Mouse (Mus musculus) embryonic facial prominence, embryonic 12.5 days (tissue): Measurements from ENCODE around the gene Ttc34. TPM values are rescaled to one million over a fixed set of nuclear protein-coding genes. Genes with fewer than 3 reads are reported as not detected.

ENCODE experiments used
- ATAC-seq: fragments of 200-750 bp; cut with Nextera tagmentation; 2 replicates; pipeline ENCODE4 v1.8.0; 2017; ENCODE audit not compliant: insufficient number of reproducible peaks, insufficient read depth, low FRiP score, low TSS enrichment
- H3K27ac ChIP-seq: fragments of 300-500 bp; sonication (generic); 2 replicates; pipeline ENCODE4 v1.5.1; 2016; ENCODE audit warnings: mild to moderate bottlenecking
- H3K27me3 ChIP-seq: fragments of 300-500 bp; sonication (generic); 2 replicates; pipeline ENCODE4 v1.6.1; 2016; ENCODE audit warnings: mild to moderate bottlenecking, moderate library complexity
- H3K36me3 ChIP-seq: fragments of 300-500 bp; sonication (generic); 2 replicates; pipeline ENCODE4 v1.6.1; 2016; ENCODE audit warnings: mild to moderate bottlenecking
- H3K4me1 ChIP-seq: fragments of 300-500 bp; sonication (generic); 2 replicates; pipeline ENCODE4 v1.6.1; 2016
- H3K4me2 ChIP-seq: fragments of 300-500 bp; sonication (generic); replicated peaks from 2 replicates; pipeline ENCODE4 v1.6.1; 2016; ENCODE audit warnings: mild to moderate bottlenecking, moderate library complexity
- H3K4me3 ChIP-seq: fragments of 300-500 bp; sonication (generic); 2 replicates; pipeline ENCODE4 v1.5.1; 2016; ENCODE audit warnings: mild to moderate bottlenecking
- H3K9ac ChIP-seq: fragments of 300-500 bp; sonication (generic); 2 replicates; pipeline ENCODE4 v1.6.1; 2016; ENCODE audit warnings: mild to moderate bottlenecking, moderate library complexity
- H3K9me3 ChIP-seq: fragments of 300-500 bp; sonication (generic); 2 replicates; pipeline ENCODE4 v1.6.1; 2016; ENCODE audit warnings: mild to moderate bottlenecking, moderate library complexity
- WGBS: fragments of 180-500 bp; shearing (Covaris S2); methylation state at CpG from one replicate; pipeline ENCODE4 v1.1.7; 2016; 5-methylcytosine and 5-hydroxymethylcytosine counted together
- polyA plus RNA-seq: library from polyadenylated mRNA; unstranded; fragments of >200 nt; fragmentation: Nextera tagmentation; extraction: Ambion mirVana; gene quantifications from 2 replicates; pipeline ENCODE4 v1.2.1, GENCODE M21; 2016

The Ttc34 gene
- polyA plus RNA-seq: 0.24 and 0.38 TPM in 2 replicates

DNA sequence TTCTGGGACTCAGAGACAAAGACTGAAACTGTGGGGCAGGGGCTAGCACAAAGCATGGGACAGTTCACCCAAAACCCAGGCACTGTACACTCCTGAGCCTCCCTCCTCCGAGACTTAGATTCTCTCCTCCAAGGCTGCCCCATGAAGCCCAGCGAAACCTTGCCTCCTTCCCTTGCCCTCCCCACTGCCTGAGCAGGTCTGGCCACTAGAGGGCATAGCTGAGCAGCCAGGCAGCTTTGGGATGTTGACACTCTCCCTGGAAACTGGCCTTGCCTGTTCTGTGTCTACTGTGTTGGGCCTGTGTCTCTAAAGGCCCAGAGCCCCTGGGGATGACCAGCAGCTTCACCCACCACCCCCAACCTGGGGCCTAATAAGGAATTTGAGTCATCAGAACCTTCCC, at the start of gene Ttc34:
Gene Ttc34 (plus strand): TSS at position 290 of the 400 bp plus-strand sequence.
- H3K4me3 ChIP-seq: no peak within 1 kb of the TSS
- peaks cover 4% of the 10 kb centered on the region; the same call in 1 of the 2 replicates for H3K4me1 ChIP-seq
- no peaks in the 10 kb centered on the region for H3K36me3 ChIP-seq
- no peak within 1 kb of the TSS for H3K27ac ChIP-seq
- ATAC-seq: no peak; the same call in 1 of the 2 replicates
- WGBS: 60% methylated on average over 2 of the region's 2 CpGs
- H3K9ac ChIP-seq: no peak within 1 kb of the TSS
- no peaks in the 10 kb centered on the region for H3K9me3 ChIP-seq
- H3K4me2 ChIP-seq: no peak within 1 kb of the TSS
- H3K27me3 ChIP-seq: 0 out of 2 replicates have a peak, but pooled peaks cover 5% of the 10 kb centered on the region

- no peaks in the 10 kb centered on the region for H3K9me3 ChIP-seq
- 52% methylated on average over 13 of the region's 13 CpGs for WGBS
- no peak for ATAC-seq
- H3K27ac ChIP-seq: peak overlapping the region; percentile 57; the same call in 1 of the 2 replicates
- H3K36me3 ChIP-seq: no peaks in the 10 kb centered on the region
- H3K4me2 ChIP-seq: no peak overlapping the region
- H3K4me1 ChIP-seq: peaks cover 35% of the 10 kb centered on the region
- H3K27me3 ChIP-seq: peaks cover 22% of the 10 kb centered on the region
- 0 out of 2 replicates have a peak overlapping the region, but pooled peaks have one; percentile 11 for H3K9ac ChIP-seq
- no peak overlapping the region for H3K4me3 ChIP-seq
Observed at GRCm38 (mm10) chr4:154787960-154788702, 49.1 kb upstream of the Ttc34 start.

DNA sequence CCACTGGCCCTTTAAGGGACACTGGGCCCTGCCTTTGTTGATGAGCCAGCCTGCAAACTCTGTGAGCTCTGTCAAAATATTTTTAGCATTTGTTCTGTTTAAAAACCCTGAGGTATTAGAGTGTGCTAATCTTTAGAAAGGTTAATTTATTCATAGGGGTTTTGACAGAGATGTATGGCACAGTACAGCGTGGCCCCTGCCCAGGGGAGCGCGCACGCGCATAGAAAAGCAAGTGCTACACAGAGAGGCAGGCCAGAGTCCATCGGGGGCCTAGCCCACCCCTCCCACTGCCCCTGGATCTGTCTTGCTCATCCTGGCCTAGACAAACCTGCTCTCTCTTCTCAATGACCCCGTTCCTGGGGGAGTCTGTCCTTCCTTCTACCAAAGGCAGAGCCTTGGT, 45.4 kb upstream of the Ttc34 start:
- no peak for ATAC-seq
- 78% methylated on average over 7 of the region's 7 CpGs for WGBS
- H3K4me1 ChIP-seq: peaks cover 29% of the 10 kb centered on the region

GRCm38 (mm10) chr4:154793499-154793898, 43.8 kb upstream of the Ttc34 start:
- peak; percentile 47; the same call in 1 of the 2 replicates for ATAC-seq
- Histone ChIP-seq H3K4me1 (peaks cover 14% of the 10 kb centered on the region), H3K9me3 (no peaks in the 10 kb centered on the region), H3K4me3 (no peak overlapping the region), H3K27me3 (0 out of 2 replicates have a peak, but pooled peaks cover 4% of the 10 kb centered on the region), H3K4me2 (no peak overlapping the region), H3K9ac (no peak overlapping the region), H3K27ac (peak overlapping the region; percentile 25; the same call in 1 of the 2 replicates), H3K36me3 (no peaks in the 10 kb centered on the region)
- 31% methylated on average over 7 of the region's 7 CpGs for WGBS

More for the DNA sequence above, 45.4 kb upstream of the Ttc34 start:
- H3K27ac ChIP-seq: no peak overlapping the region
- H3K9me3 ChIP-seq: no peaks in the 10 kb centered on the region
- H3K36me3 ChIP-seq: no peaks in the 10 kb centered on the region
- H3K4me3 ChIP-seq: no peak overlapping the region
- no peak overlapping the region for H3K9ac ChIP-seq
- H3K4me2 ChIP-seq: no peak overlapping the region
- 0 out of 2 replicates have a peak, but pooled peaks cover 4% of the 10 kb centered on the region for H3K27me3 ChIP-seq

- whole genome bisulfite sequencing: 6% methylated on average over 4 of the region's 4 CpGs
- Histone ChIP-seq H3K9me3 (no peaks in the 10 kb centered on the region), H3K4me2 (no peak overlapping the region), H3K4me1 (peaks cover 37% of the 10 kb centered on the region), H3K4me3 (no peak overlapping the region), H3K9ac (no peak overlapping the region), H3K36me3 (no peaks in the 10 kb centered on the region), H3K27me3 (0 out of 2 replicates have a peak, but pooled peaks cover 5% of the 10 kb centered on the region), H3K27ac (no peak overlapping the region)
- ATAC-seq: no peak
Observed at GRCm38 (mm10) chr4:154797834-154798233, 39.4 kb upstream of the Ttc34 start.

DNA sequence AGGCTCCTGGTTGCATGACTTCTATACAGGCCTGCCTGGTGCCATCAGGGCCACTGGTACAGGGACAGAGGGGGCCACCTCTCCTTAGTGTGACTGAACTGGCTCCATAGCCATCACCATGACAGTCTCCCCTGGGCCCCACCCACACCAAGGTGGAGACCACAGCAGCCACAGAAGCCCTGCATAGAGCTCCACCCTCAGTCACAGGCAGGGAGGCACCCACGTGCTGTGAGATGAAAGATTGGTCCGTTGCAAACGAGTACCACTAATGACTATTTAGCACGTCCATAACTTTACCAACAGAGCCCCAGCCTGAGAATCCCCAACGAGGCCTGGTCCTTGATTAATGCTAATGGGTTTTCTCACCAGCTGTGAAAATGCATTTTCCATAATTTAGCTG, 36.7 kb upstream of the Ttc34 start:
- Histone ChIP-seq H3K4me1 (peaks cover 31% of the 10 kb centered on the region), H3K4me2 (no peak overlapping the region), H3K4me3 (no peak overlapping the region), H3K36me3 (no peaks in the 10 kb centered on the region), H3K27ac (peak overlapping the region; percentile 82; the same call in 1 of the 2 replicates), H3K9ac (no peak overlapping the region), H3K27me3 (0 out of 2 replicates have a peak, but pooled peaks cover 5% of the 10 kb centered on the region), H3K9me3 (no peaks in the 10 kb centered on the region)
- 53% methylated on average over 5 of the region's 5 CpGs for WGBS
- no peak for ATAC-seq

GRCm38 (mm10) chr4:154802210-154802609, 35.0 kb upstream of the Ttc34 start:
- 0 out of 2 replicates have a peak overlapping the region, but pooled peaks have one; percentile 6 for H3K4me3 ChIP-seq
- peak; percentile 57 for ATAC-seq
- peaks cover 31% of the 10 kb centered on the region for H3K4me1 ChIP-seq
- H3K4me2 ChIP-seq: peak overlapping the region; percentile 34
- H3K9me3 ChIP-seq: no peaks in the 10 kb centered on the region
- no peak overlapping the region; the same call in 1 of the 2 replicates for H3K9ac ChIP-seq
- peak overlapping the region; percentile 82 for H3K27ac ChIP-seq
- H3K27me3 ChIP-seq: 0 out of 2 replicates have a peak, but pooled peaks cover 5% of the 10 kb centered on the region
- under 1% methylated on average over 26 of the region's 26 CpGs for WGBS
- H3K36me3 ChIP-seq: no peaks in the 10 kb centered on the region

DNA sequence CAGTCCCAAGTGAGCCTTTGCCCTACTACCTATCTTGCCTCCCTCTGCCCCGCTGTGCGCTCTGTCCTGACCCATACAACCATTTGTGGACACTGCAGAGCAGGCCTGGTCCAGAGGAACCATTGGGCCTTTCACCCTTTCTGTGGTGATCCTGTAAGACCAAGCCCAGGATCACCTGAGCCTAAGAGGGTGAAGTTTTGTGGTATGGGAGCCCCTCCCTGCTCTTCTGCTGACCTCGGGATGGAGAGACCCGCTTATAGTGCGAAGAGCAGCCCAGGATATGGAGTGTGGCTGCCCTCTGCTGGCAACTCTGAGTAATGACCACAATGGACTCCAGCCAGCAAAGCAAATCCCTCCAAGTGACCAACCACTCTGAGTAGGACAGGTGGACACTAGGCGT, 11.6 kb upstream of the Ttc34 start:
- peaks cover 11% of the 10 kb centered on the region for H3K4me1 ChIP-seq
- no peaks in the 10 kb centered on the region for H3K9me3 ChIP-seq
- H3K9ac ChIP-seq: no peak overlapping the region
- no peak overlapping the region for H3K27ac ChIP-seq
- WGBS: 32% methylated on average over 6 of the region's 6 CpGs
- ATAC-seq: peak; percentile 57
- H3K4me2 ChIP-seq: no peak overlapping the region
- H3K4me3 ChIP-seq: no peak overlapping the region
- no peaks in the 10 kb centered on the region for H3K36me3 ChIP-seq
- no peaks in the 10 kb centered on the region for H3K27me3 ChIP-seq

- H3K9me3 ChIP-seq: no peaks in the 10 kb centered on the region
- WGBS: 45% methylated on average over 7 of the region's 7 CpGs
- H3K27ac ChIP-seq: no peak overlapping the region
- H3K4me2 ChIP-seq: no peak overlapping the region
- no peaks in the 10 kb centered on the region for H3K27me3 ChIP-seq
- peak; percentile 22; the same call in 1 of the 2 replicates for ATAC-seq
- H3K9ac ChIP-seq: no peak overlapping the region
- H3K36me3 ChIP-seq: no peaks in the 10 kb centered on the region
- H3K4me1 ChIP-seq: peaks cover 11% of the 10 kb centered on the region
- no peak overlapping the region for H3K4me3 ChIP-seq
Observed at GRCm38 (mm10) chr4:154826224-154826623, 11.0 kb upstream of the Ttc34 start.

DNA sequence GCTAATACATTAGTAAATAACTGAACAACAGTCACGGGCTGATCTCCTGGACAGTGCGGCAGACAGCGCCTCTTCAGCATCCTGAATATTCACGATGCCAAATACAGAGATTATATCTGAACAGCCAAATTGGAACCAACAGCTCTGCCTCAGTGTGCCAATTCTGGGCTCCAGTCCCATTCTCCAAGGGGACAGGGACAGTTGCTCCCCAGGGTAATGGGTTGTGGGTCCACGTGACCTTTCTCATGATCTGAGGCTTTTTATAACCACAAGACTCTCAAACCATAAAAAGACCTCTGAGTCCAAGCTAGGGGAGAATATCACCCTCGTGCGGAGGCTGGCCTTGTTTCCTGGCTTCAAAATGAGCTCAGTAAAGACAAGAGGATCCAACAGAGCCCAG, 10.1 kb upstream of the Ttc34 start:
- no peak overlapping the region for H3K4me2 ChIP-seq
- no peak for ATAC-seq
- H3K4me3 ChIP-seq: no peak overlapping the region
- H3K4me1 ChIP-seq: peaks cover 11% of the 10 kb centered on the region
- WGBS: 81% methylated on average over 7 of the region's 7 CpGs
- no peaks in the 10 kb centered on the region for H3K9me3 ChIP-seq
- no peaks in the 10 kb centered on the region for H3K36me3 ChIP-seq
- H3K9ac ChIP-seq: no peak overlapping the region
- H3K27me3 ChIP-seq: no peaks in the 10 kb centered on the region
- H3K27ac ChIP-seq: no peak overlapping the region

DNA sequence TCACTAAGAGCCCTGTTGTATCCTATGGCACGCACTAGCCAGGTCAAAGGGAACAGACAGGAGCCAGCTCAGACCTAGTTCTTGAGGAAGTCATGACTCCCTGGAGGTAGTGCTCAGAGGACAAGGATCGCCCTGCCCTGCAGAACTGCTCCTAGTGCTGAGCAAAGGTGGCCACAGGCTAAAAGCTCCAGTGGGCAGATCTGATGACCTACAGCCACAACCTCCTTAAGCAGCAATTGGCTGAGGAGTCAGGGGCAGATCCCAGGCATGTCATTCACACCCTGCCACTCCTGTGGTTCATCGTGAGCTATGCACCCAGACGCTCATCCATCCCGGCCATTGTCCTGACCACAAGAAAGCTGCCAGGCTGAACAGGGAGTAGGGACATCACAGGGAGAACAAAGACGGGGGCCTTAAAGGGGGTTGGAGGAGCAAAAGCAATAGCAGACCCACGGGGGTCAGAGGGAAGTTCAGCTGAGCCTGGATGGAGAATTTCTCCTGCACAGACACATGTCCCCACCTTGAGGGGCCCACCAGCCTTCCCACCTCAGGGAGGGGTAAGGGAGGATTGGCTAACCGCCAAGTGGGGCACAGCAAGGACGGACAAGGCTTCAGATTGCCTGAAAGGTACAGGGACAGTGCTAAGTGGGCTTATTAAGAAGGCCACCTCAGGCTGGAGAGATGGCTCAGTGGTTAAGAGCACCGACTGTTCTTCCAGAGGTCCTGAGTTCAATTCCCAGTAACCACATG, 9.2 kb upstream of the Ttc34 start:
- Histone ChIP-seq H3K36me3 (no peaks in the 10 kb centered on the region), H3K4me1 (peaks cover 11% of the 10 kb centered on the region), H3K9ac (no peak overlapping the region), H3K9me3 (no peaks in the 10 kb centered on the region), H3K27ac (no peak overlapping the region), H3K27me3 (no peaks in the 10 kb centered on the region), H3K4me3 (no peak overlapping the region), H3K4me2 (no peak overlapping the region)
- ATAC-seq: no peak
- 45% methylated on average over 10 of the region's 10 CpGs for WGBS
